Mouse (Mus musculus) hindbrain, embryonic 14.5 days (tissue): ENCODE measurements around the gene Rab2b. TPM values are rescaled to one million over a fixed set of nuclear protein-coding genes. Genes with fewer than 3 reads are reported as not detected.

Experiments used
- ATAC-seq: fragments of 200-750 bp; cut with Nextera tagmentation; 2 replicates; pipeline ENCODE4 v1.8.0; 2017; ENCODE audit warnings: moderate number of reproducible peaks, mild to moderate bottlenecking, moderate TSS enrichment, moderate library complexity; ENCODE audit not compliant: low FRiP score
- DNase-seq: peaks from one replicate; pipeline ENCODE4 v3.0.0-alpha.2; 2015; ENCODE audit warnings: low spot score
- H3K27ac ChIP-seq: fragments of 300-500 bp; sonication (generic); 2 replicates; pipeline ENCODE4 v1.5.1; 2014; ENCODE audit warnings: mild to moderate bottlenecking, moderate library complexity
- H3K27me3 ChIP-seq: fragments of 300-500 bp; sonication (generic); 2 replicates; pipeline ENCODE4 v1.6.1; 2014; ENCODE audit warnings: mild to moderate bottlenecking, low read length, mixed read lengths; ENCODE audit not compliant: control insufficient read depth, insufficient read depth
- H3K36me3 ChIP-seq: fragments of 300-500 bp; sonication (generic); replicated peaks from 2 replicates; pipeline ENCODE4 v1.6.1; 2014; ENCODE audit not compliant: control insufficient read depth, insufficient read depth
- H3K4me1 ChIP-seq: fragments of 300-500 bp; sonication (generic); replicated peaks from 2 replicates; pipeline ENCODE4 v1.6.1; 2014; ENCODE audit warnings: antibody characterized with exemption, low read length, mixed read lengths; ENCODE audit not compliant: control insufficient read depth, insufficient read depth
- H3K4me2 ChIP-seq: fragments of 300-500 bp; sonication (generic); replicated peaks from 2 replicates; pipeline ENCODE4 v1.6.1; 2014; ENCODE audit warnings: mild to moderate bottlenecking, moderate library complexity
- H3K4me3 ChIP-seq: fragments of 300-500 bp; sonication (generic); replicated peaks from 2 replicates; pipeline ENCODE4 v1.5.1; 2014; ENCODE audit warnings: mild to moderate bottlenecking, low read length
- H3K9ac ChIP-seq: fragments of 300-500 bp; sonication (generic); 2 replicates; pipeline ENCODE4 v1.6.1; 2014
- H3K9me3 ChIP-seq: fragments of 300-500 bp; sonication (generic); 2 replicates; pipeline ENCODE4 v1.6.1; 2016; ENCODE audit warnings: low read length; ENCODE audit not compliant: control insufficient read depth
- WGBS: fragments of 180-500 bp; shearing (Covaris S2); extraction: QIAGEN DNeasy Blood & Tissue Kit; methylation state at CpG from one replicate; pipeline ENCODE4 v1.1.7; 2014; 5-methylcytosine and 5-hydroxymethylcytosine counted together
- polyA plus RNA-seq: library from polyadenylated mRNA; unstranded; fragments of >200 nt; fragmentation: Nextera tagmentation; extraction: Ambion mirVana; gene quantifications from 2 replicates; pipeline ENCODE4 v1.2.1, GENCODE M21; 2014

Rab2b gene
- polyA plus RNA-seq, 1 experiment from 2014 or later, result 58.2 TPM

- no peak overlapping the region for H3K4me2 ChIP-seq
- H3K9me3 ChIP-seq, result no peaks in the 10 kb centered on the region
- no peak for ATAC-seq
- no peaks in the 10 kb centered on the region for H3K27me3 ChIP-seq
- no peak for DNase-seq
- no peak overlapping the region for H3K4me3 ChIP-seq
- H3K9ac ChIP-seq, result no peak overlapping the region
- peaks cover 62% of the 10 kb centered on the region for H3K36me3 ChIP-seq
- no peak overlapping the region for H3K27ac ChIP-seq
- WGBS, result 100% methylated on average over 1 of the region's 1 CpGs
- H3K4me1 ChIP-seq, result no peaks in the 10 kb centered on the region
These were observed 43.1 kb downstream of the Rab2b start for GRCm38 (mm10) chr14:52236216-52236615.

- Histone ChIP-seq H3K27ac (no peak overlapping the region), H3K9me3 (no peaks in the 10 kb centered on the region), H3K9ac (no peak overlapping the region), H3K4me2 (no peak overlapping the region), H3K36me3 (peaks cover 73% of the 10 kb centered on the region), H3K4me3 (no peak overlapping the region), H3K27me3 (no peaks in the 10 kb centered on the region), H3K4me1 (no peaks in the 10 kb centered on the region)
- DNase-seq (no peak), ATAC-seq (no peak)
- 94% methylated on average over 7 of the region's 7 CpGs for WGBS
These were observed 44.2 kb downstream of the Rab2b start for GRCm38 (mm10) chr14:52235165-52235564.

DNA sequence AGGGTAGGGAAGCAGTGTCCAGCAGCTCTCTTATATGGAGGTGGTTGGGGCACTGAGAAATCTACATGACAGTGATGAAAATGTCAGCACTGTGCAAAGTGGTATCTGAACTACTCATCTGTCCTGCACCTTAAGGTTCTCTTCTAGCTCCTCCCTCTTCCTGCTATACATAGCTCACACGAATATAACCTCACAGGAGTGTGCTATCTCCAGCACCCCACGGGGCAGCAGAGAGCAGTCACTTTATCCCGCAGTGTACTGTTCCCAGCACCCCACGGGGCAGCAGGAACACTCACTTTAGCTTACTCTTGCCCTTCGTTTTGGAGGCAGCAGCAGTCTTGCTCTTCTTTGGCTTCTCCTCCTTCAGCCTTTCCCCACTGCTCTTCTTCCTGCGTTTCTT is 47.1 kb downstream of the Rab2b start:
- Histone ChIP-seq H3K4me3 (no peak overlapping the region), H3K36me3 (peaks cover 97% of the 10 kb centered on the region), H3K9ac (no peak overlapping the region), H3K9me3 (no peaks in the 10 kb centered on the region), H3K27ac (no peak overlapping the region), H3K4me2 (no peak overlapping the region), H3K27me3 (no peaks in the 10 kb centered on the region), H3K4me1 (no peaks in the 10 kb centered on the region)
- DNase-seq (no peak), ATAC-seq (no peak)
- WGBS, result 86% methylated on average over 6 of the region's 6 CpGs

GRCm38 (mm10) chr14:52225972-52226371 is 53.4 kb downstream of the Rab2b start:
- Histone ChIP-seq H3K9me3 (no peaks in the 10 kb centered on the region), H3K4me1 (no peaks in the 10 kb centered on the region), H3K4me2 (no peak overlapping the region), H3K27ac (no peak overlapping the region), H3K4me3 (no peak overlapping the region), H3K9ac (no peak overlapping the region), H3K36me3 (peaks cover 100% of the 10 kb centered on the region), H3K27me3 (no peaks in the 10 kb centered on the region)
- 98% methylated on average over 2 of the region's 2 CpGs for WGBS
- DNase-seq (no peak), ATAC-seq (no peak)

DNA sequence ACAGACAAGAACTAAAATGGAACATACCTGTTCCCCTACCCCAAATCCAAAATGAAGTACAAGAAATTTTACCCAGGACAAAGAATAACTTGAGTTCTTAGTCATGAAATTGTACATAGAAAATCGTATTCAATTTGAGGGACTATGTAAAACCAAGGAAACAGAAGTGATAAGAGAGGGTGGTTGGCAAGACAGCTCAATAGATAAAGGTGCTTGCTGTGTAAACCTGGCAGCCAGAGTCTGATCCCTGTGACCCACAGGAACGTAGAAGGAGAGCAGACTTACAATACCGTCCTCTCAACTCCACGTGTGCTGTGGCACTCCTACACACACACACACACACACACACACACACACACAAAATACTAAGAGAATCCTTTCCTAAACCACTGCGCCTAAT is 62.1 kb downstream of the Rab2b start:
- H3K27ac ChIP-seq, result no peak overlapping the region
- H3K4me3 ChIP-seq, result no peak overlapping the region
- H3K27me3 ChIP-seq, result no peaks in the 10 kb centered on the region
- H3K9me3 ChIP-seq, result no peaks in the 10 kb centered on the region
- no peak overlapping the region for H3K9ac ChIP-seq
- H3K36me3 ChIP-seq, result peaks cover 97% of the 10 kb centered on the region
- DNase-seq (no peak), ATAC-seq (no peak)
- 93% methylated on average over 5 of the region's 5 CpGs for WGBS
- no peak overlapping the region for H3K4me2 ChIP-seq
- no peaks in the 10 kb centered on the region for H3K4me1 ChIP-seq

Other genes starting within 250 kb of the Rab2b start
- gene Olfr221, start 237.1 kb downstream of the Rab2b start, polyA plus RNA-seq, result not detected in 2 replicates
- gene Hnrnpc, start 175.5 kb downstream of the Rab2b start, polyA plus RNA-seq, result 447 and 451 TPM in 2 replicates
- gene Rpgrip1, start 168.8 kb downstream of the Rab2b start, polyA plus RNA-seq, result 31.1 and 41.6 TPM in 2 replicates
- 50.2 and 53.3 TPM in 2 replicates for gene Supt16, start 82.1 kb downstream of the Rab2b start, polyA plus RNA-seq
- 47.3 and 52.3 TPM in 2 replicates for gene Chd8, start 21.8 kb downstream of the Rab2b start, polyA plus RNA-seq
- 55.7 and 56.6 TPM in 2 replicates for gene Tox4, start 399 bp downstream of the Rab2b start, polyA plus RNA-seq
- gene Mettl3, start 25.6 kb upstream of the Rab2b start, polyA plus RNA-seq, result 37.1 and 37.8 TPM in 2 replicates
- 47.5 and 50.0 TPM in 2 replicates for gene Sall2, start 49.2 kb upstream of the Rab2b start, polyA plus RNA-seq
- not detected in 2 replicates for gene Olfr1513, start 76.9 kb upstream of the Rab2b start, polyA plus RNA-seq
- not detected in 2 replicates for gene Olfr1512, start 99.6 kb upstream of the Rab2b start, polyA plus RNA-seq
- 0.17 TPM in 1 of 2 replicates, not detected in the other for gene Olfr1511, start 117.8 kb upstream of the Rab2b start, polyA plus RNA-seq
- gene Olfr1510, start 134.8 kb upstream of the Rab2b start, polyA plus RNA-seq, result not detected in 2 replicates
- not detected in 2 replicates for gene Olfr1509, start 163.4 kb upstream of the Rab2b start, polyA plus RNA-seq
- gene Olfr1508, start 187.9 kb upstream of the Rab2b start, polyA plus RNA-seq, result 0.04 TPM in 1 of 2 replicates, not detected in the other
- not detected in 2 replicates for gene Olfr1507, start 216.2 kb upstream of the Rab2b start, polyA plus RNA-seq